Mouse (Mus musculus): Measurements from ENCODE around the gene Wdfy2.

GRCm38 (mm10) chr14:62816827-62817226 lies 20.7 kb upstream of the Wdfy2 start:
- TF ChIP-seq POLR2A (IDR thresholded peaks at IDR 0.05; ENCODE audit: control insufficient read depth in 1 of 2, insufficient read depth in 1 of 2, low read depth in 1 of 2, low read length in 2 of 2, poor library complexity in 1 of 2) (no peak), GATA1 (IDR thresholded peaks at IDR 0.05; ENCODE audit: low read depth, low read length) (no peak), MAFK (IDR thresholded peaks at IDR 0.05; ENCODE audit: borderline replicate concordance, low read depth, low read length) (no peak)

All from MEL (cell line).